Mouse (Mus musculus) brain, embryonic 14.5 days (tissue): ENCODE data around the gene Clta.

ENCODE experiments used
- CTCF ChIP-seq: fragments of 200-500 bp; IDR thresholded peaks from 2 replicates; pipeline ENCODE4 v1.5.1; 2012; ENCODE audit warnings: inconsistent platforms, mild to moderate bottlenecking, moderate library complexity, borderline replicate concordance; ENCODE audit not compliant: insufficient read depth, insufficient read length; ENCODE audit errors: extremely low read depth
- POLR2A ChIP-seq: fragments of 200-500 bp; IDR thresholded peaks from 2 replicates; pipeline ENCODE4 v1.6.1; 2012; ENCODE audit warnings: mild to moderate bottlenecking, inconsistent platforms, borderline replicate concordance; ENCODE audit not compliant: poor library complexity, insufficient read depth, insufficient read length, severe bottlenecking; ENCODE audit errors: extremely low read depth

GRCm38 (mm10) chr4:44049812-44050211, 45.6 kb downstream of the Clta start:
- TF ChIP-seq POLR2A (no peak), CTCF (no peak)
